Mouse (Mus musculus) gastrocnemius, adult 18-20 months (tissue): ENCODE data around the gene Hoxd10. TPM values are rescaled to one million over a fixed set of nuclear protein-coding genes. Genes with fewer than 3 reads are reported as not detected.
A peak's percentile ranks its signal among the peaks of the same experiment; 100 is the strongest.

Experiments used
- DNase-seq: peaks from one replicate; pipeline ENCODE4 v3.0.0; 2021; ENCODE audit warnings: low spot score
- long read RNA-seq, 2 experiments: library from polyadenylated mRNA; stranded (forward); transcript quantifications; one replicate each; pipeline ENCODE4 v2.0.0; 2021
- total RNA-seq, 2 experiments: library from RNA; stranded (reverse); gene quantifications; 2 replicates each; pipeline ENCODE4 v1.2.3; 2021

Gene Hoxd10
- total RNA-seq: 1 to 10 TPM; 5.0 to 6.1 TPM
- long read RNA-seq, experiment 1, transcript Hoxd10-201 (2 exons, 1,816 nt): major isoform, 30 of 31 reads
- long read RNA-seq, experiment 1, partial matches to known transcripts: 0 of 31 reads
- long read RNA-seq, experiment 1, other reads (novel, unspliced or antisense): 1 of 31 reads
- long read RNA-seq, experiment 2, transcript Hoxd10-201 (2 exons, 1,816 nt): major isoform, 17 of 17 reads
- long read RNA-seq, experiment 2, partial matches to known transcripts: 0 of 17 reads
- long read RNA-seq, experiment 2, other reads (novel, unspliced or antisense): 0 of 17 reads

DNA sequence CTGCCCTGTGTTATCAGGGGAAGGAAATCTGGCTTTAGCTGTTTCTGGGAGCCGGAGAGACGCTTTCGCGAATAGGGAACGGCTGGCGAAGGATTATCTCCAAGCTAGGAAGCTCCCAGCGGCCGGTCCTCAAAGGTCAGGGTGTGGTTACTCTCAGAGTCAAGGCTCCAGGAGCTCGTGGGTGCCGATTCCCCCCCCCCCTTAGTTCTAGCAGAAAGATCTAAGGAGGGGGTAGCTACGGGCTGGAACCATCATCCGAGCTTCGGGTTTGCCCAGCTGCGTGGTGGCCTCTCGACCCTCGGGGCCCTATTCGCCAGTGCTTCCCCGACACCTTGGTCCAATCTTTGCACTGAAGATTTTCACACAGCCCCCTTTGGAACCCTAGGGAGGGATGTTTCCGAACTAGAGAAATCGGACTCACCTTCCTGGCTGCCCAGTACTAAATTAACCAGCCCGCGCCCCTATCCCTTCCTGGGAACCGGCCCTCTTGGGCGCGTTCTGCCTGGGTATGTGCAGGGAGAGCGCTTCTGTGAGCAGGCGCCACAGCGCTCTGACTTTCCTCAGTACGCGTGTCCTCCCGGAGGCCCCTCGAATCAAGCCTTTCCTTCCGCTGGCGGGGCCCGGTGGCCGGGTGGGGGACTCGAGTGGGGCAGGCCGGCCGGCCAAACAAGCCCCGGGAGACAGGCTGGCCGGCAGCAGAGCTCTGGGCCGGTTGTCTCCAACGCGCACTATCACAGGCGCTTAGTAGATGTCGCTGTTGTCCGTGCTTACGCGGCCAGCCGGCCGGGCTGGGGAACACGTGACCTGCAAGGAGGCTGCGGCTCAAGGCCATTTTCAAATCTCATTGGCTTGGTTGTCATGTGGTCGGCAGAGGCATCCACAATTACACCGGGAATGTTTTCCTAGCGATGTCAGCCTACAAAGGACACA is at the start of gene Hoxd10:
Hoxd10 (plus strand) TSS at position 903 of the 930 bp plus-strand sequence.
- DNase-seq: peak; percentile 82

DNA sequence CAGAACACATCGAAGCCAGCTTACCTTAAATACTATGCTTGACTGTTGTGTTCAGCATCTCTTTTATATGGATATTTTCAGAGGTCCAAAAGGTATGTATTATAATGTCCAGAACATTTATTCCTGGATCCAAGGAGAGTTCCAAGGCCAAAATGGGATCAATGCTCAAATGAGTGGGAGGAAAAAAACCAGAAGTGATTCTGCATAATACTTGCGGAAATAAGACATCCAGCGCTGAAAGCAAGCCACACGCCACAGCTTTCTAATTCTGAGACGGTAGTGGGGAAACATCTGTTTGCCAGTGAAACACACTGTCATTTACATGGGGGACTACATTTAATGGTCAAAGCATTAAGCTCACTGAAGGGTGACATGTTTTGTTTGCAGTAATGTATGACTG is 49.3 kb upstream of the Hoxd10 start:
- no peak for DNase-seq

DNA sequence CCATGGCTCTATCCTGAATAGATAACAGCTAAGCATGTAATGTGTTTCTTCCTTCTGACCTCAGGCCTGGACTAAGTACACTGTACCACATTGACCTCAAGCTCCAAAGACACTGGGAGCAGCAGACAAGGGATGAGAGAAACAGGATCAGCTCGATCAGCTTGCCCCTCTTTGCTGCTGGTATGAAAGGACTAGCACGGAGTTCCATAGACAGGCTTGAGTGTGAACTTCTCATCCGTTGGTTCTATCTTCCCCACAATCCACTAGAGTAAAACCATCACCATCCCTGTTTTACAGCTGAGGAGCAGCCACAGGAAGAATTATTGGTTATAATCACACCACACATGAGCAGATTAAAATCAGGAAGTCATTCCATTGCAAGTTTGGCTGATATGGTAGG is 46.1 kb upstream of the Hoxd10 start:
- no peak for DNase-seq

DNA sequence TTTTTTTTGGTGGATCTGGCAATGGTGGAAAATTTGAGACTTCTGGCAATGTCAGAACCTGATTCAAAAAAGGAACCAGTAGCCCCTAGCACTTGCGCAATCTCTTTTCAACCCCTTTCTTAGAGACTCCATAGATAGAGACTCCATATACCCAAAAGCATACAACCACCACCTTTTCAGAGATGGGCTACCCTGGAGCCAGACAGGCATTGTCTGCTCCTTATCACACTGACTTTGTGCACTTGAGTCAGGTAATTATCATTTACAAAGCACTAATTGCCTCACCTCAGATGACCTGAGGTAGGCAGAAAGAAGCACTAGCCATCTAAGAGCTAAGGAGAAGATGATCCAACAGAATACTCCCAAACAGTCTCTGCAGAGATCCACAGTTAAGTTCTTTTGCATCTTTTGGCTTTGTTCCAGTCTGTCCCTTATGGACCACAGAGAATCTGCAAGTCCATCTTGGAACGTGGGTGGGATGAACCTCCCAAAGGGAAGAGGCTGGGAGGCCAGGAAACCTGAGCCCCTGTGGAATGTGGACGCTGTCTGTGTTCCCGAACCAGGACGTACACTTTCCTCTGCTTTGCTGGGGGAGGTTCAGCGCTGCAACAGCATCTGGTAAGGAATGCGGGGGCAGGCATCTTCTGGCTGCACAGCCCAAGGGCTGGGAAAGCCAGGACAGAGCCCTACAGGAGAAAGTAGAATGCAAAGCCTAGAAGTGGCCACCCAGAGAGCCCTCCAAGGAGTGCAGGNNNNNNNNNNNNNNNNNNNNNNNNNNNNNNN is 44.5 kb upstream of the Hoxd10 start:
- no peak for DNase-seq

DNA sequence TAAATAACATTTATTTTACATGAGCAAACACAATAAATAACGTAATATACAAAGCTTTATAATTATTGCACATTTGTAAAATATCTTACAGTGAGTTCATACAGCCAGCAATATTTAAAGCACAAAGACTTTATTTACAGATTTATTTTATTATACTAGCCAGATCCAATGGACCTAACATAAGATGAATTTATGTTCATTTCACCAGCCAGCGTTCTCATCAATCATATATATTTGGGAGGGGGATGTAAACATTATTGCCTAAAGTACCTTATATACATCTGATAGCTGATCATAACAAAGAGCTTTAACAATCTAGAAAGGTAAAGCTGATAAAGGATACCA is 38.8 kb upstream of the Hoxd10 start:
- no peak for DNase-seq

DNA sequence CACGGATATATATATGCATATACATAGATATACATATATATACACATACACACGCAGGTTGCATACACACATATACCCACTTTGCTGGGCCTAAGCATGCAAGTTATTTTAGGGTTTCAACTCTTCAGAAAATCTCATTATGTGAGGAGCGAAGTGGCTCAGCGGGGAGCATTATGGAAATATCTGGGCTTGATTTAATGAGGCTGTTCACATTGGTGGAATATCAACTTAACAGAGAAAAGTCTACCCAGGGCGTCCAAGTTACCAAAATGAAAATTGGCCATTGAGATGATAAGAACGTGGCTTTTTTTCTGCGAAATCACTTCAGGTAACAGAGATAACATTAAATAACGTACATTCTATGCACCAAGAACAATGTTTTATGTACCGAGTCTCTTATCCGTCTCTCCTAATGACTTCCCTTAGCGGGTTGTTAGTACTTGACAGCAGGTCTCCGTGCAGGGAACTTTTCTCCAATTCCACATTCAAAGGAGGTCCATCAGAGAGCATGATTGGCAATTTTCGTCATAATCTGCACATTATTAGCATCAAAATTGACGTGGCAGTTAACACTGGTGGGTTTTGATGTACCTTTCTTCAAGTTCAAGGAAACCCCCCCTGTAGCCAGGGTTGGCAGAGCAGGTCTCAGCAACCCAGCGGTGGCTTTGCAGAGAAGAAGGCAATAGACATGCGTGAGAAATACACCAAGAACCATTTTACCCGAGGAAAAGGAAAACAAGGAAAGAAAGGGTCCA is 37.8 kb upstream of the Hoxd10 start:
- no peak for DNase-seq

DNA sequence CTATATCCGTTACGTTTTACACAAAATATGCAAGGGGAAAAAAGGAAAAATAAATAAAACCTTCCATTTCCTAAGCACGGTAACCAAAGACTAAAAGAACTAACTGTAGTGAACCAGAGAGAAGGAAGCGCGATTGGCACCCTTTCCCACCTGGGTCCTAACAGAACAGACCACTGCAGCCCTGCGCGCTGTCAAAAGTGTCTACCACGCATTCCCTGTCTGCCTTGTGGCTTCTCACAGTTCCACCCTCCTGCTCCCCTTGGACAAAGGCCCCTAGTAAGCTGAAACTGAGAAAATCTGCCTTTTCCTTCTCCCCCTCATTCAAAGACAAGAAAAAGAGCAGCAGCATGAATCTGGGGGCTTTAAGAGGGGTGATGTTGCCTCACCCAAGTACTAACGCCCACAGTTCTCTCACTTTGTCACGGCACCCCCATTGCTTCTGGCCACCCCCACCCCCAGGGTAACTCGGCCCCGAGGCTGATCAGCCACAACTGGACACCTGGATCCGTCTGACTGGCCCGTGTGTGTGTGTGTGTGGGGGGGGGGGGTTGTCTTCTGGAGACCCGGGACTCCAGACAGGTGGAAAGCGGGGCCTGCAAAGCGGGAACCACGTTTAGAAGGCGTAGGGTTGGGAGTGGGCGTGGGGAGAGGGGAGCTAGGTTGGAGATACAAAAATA is 36.8 kb upstream of the Hoxd10 start:
- no peak for DNase-seq

DNA sequence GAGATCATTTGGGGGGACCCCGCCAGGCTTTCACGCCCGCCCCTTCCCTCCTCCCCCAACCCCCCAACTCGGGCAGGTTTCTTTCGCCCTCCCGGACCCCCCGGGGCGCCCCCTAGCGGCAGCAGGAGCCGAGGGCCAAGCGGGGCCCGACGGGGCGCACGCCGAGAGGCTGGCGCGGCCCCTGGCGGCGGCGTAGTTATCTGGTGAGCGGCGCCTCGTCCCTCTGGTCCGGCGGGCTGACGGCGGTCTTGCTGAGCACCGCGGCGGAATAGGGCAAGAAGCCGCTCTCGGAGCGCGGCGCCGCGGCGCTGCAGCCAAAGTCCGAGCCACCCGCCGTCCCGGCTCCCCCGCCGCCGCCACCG is 36.3 kb upstream of the Hoxd10 start:
- DNase-seq: peak; percentile 34

DNA sequence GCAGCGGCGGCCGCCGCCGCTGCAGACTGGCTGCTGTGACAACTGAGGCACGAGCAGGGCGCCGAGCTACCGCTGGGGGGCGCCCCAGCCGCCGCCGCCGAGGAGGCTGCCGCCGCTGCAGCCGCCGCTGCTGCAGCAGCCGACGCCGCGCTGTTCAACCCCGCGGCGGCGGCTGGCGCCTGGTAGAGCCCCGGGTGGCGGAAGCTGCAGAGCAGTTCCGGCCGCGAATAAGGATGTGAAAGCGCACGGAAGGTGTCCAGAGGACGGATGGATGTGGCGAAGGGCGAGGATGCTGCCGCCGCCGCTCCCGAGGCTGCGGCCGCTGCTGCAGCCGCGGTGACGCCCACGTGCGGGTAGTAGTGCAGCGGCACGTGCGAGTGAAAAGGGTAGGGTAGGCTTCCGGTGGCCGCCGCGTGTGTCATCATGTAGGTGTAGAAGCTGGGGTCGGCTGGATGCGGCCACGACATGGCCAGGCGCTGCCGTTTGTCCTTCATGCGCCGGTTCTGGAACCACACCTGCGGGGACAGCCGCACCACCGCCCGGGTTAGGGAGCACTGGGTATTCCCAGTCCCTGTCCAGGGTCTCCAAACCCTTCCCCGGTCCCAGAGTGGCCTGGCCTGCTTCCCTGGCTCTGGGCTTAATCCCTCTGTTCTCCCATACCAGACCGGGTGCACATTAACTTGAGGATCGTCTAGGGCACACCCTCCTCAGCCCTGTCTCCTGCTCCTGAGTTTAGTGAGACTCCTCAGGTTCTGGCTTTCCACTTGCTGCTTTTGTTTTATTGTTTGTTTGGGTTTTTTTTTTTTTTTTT is 35.7 kb upstream of the Hoxd10 start:
- no peak for DNase-seq

DNA sequence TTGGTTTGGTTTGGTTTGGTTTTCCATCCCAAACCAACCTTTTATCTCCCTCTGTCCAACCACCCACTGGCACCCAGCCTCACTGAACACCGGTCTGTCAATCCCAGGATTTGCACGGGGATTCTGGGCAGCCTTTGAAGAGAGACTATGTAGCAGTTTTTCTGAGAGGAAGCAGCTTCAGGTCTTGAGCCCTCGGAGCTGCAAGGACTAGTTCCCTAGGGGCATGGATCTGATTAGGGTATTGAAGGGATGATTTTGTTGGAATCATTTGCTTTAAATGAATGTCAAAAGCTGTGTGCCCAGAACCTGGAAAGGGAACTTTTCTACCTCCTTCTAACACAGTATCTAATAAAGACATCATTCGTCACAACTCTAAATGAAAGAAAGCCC is 35.1 kb upstream of the Hoxd10 start:
- no peak for DNase-seq

DNA sequence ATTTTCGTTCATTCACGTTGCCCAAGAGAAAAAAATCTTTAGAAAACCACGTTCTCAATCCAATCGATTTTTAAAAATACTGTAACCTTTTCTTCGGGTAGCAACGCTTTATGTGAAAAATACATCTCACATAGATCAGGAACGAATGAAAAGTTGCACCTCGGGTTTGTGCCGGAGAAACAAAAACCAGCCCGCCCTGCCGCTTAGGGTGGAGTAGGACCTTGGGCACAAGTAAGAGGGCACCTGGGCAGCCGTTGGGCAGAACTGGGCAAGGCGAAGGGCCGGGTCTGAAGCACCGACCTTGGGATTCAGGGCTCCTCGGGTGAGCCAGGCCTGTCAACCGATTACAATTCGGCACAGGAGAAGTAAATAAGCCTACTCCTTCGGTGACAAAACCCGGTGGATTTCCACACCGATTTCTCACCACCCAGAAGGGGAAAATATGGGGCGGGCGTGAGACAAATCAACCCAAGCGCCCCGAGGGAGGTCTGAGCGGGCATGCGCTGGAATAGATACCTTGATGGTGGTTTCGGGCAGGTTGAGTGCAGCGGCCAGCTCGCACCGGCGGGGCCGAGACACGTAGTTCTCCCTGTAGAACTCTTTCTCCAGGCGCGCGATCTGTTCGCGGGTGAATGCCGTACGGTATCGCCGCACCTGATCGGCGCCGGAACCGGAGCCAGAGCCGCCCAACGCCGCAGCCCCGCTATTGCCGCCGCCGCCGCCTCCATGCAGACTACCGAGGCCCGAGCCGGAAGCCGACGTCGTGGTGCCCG is 34.3 kb upstream of the Hoxd10 start:
- no peak for DNase-seq

DNA sequence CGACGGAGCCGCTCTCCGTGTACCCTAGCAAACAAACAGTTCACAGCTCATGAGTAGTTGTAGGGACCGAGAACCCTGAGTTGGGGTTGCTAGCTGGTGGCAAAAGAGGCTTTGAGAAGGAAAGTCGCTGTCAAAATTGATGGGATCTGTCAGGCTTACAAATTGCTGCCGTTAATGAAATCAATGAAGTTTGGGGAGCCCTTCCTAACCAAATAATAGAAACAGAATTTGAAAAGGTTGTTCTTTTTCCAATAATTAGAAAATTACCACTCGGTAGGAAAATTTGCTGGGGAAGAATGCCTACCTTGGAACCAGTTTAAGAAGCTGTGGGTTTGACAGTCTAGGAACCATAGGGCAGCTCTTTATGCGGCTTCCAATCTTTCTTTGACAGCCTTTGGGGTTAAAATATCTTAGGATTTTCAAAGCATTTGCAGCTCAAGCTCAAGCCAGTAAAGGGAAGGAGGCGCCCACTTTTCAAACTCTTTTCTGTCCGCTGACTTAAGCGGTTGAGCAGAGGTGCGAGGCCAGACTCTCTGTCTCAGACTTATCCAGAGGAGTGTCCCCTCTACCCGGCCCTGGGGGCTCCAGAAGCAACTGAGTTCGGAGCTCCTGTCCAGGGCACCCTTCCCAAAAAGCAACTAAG is 33.6 kb upstream of the Hoxd10 start:
- no peak for DNase-seq

DNA sequence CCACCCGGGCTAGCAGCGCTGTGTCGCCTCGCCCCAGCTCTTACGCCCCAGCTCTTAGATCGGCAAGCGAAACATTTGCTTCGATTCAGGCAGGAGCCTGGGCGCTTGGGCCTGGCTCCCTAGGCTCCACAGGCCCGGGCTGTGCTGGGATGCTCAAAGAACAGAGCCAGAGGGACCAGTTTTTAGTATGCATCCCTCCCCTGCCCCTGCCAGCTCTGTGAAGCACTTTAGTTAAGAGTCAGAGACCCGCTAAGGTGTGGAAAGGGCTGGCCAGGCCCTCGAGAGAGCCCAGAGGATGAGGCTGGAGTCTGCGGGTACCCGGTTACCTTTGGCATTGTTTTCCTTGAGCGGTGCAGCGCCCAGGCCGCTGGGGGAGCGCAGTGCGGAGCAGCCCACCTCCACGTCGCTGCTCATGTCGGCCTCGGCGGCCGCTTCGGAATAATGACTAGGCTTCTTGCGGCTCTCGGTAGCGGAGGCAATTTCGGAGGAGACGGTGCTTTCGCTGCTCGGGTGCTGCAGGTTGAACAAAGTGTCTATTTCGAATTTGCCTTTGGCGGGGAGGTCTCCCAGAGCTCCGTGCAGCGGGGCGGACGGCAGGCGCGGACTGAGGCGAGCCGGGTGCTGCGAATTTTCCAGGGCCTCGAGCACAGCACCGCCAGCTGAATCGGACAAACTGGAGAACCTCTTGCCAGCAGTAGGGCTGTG is 32.9 kb upstream of the Hoxd10 start:
- no peak for DNase-seq

DNA sequence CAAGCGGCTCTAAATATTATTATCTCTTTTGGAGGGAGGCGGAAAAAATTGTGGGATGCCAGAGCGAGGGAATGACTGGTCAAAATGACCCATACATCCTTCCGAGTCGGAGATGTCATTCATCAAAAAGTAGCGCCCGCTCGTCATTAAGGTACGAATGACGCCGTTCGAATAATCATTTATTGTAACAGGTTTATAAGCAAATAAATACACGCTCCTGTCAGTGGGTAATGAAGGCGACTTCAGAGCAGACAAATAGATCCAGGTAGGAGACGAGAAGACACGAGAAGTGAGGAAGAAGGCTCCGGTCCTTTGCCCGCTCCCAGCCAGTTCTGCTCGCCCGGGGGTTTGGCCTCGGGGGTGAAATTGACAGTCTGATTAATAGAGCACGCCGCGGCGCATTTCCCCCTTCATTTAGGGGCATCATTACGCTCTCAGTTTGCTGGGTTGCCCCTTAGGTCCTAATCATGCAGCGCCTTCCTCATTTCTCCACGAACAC is 32.2 kb upstream of the Hoxd10 start, which contains the start of gene Evx2:
Evx2 (minus strand) TSS at position 51 of the 499 bp plus-strand sequence.
- no peak for DNase-seq

DNA sequence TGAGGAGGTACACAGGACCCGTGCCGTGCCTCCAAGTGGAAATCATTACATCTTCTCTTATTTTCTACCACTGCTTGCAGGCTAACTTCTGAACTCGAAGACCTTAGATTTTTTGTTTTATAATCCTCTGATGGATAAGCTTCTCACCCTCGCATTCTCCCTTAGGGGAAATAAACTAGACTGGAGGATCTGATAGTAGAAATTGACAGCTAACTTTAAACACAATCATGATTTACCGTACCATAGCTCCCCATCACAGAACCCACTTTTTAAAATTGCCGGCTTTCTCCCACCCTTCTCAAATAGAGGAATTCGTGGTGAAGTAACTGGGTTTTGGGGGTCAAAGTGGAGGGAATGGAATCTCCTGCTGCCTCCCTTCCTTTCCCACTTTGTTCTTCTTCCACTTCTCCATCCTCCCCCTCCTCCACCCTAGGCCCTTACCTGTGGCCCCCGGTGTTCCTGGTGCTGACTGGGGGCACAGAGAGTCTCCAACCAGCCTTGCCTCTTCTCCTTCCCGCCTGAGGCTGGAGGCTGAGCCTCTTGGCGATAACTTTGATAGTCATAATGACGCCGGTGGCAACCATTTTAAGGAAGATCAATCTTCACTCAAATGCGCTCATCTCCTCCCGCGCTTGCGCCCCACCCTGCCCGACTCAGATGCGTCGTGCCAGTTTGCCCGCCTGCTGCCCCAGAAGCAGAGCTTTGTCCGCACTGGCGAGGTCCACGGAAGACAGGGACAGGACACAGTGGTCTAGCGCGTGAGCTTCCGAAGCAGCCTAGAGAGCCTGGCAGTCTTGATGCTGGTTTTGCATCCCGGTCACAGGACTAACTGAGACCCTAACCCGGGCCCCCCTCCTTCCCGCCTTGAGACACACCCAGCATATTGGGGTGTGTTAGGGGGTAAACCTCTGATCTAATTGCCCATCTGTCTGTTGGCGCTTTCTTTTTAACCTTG is 31.0 kb upstream of the Hoxd10 start:
- no peak for DNase-seq

DNA sequence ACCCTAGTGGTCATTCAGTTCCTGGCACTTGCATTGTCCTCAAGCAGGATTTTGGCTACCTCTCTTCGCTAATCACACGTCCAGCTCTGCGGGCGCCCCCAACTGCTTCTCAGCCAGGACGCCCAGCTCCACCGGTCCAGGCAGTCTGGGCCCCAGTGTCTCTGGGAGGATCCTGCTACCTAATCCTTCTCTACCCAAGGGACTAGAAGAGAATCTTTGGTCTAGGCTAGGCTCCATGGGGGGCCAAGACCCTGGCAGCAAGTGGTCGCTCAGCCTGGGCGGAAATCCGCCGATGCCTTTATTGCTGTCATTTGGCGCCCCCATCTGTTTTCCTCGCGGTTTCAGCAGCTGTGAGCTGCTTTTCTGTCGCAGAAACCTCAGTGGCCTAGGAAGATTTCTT is 30.0 kb upstream of the Hoxd10 start:
- no peak for DNase-seq
